Mouse (Mus musculus) MEL-GATA-1-ER (cell line): Measurements from ENCODE around the gene Vmn1r63.
"Not testable (repeated sequence)": the region's sequence is repeated elsewhere in the genome, so short reads cannot be mapped to it uniquely, and the experiment has no call there.

ENCODE experiments used
- DNase-seq: peaks from one replicate; pipeline ENCODE4 v3.0.0-alpha.2; 2012; ENCODE audit warnings: low read depth; ENCODE audit errors: extremely low read depth

Gene Vmn1r63

GRCm38 (mm10) chr7:5805345-5805744 is at the start of gene Vmn1r63:
Gene Vmn1r63, minus strand, starts transcription at chr7:5805445.
- DNase-seq = not testable (repeated sequence)
